Mouse (Mus musculus): ENCODE measurements around the gene Ndel1.

Gene Ndel1

DNA sequence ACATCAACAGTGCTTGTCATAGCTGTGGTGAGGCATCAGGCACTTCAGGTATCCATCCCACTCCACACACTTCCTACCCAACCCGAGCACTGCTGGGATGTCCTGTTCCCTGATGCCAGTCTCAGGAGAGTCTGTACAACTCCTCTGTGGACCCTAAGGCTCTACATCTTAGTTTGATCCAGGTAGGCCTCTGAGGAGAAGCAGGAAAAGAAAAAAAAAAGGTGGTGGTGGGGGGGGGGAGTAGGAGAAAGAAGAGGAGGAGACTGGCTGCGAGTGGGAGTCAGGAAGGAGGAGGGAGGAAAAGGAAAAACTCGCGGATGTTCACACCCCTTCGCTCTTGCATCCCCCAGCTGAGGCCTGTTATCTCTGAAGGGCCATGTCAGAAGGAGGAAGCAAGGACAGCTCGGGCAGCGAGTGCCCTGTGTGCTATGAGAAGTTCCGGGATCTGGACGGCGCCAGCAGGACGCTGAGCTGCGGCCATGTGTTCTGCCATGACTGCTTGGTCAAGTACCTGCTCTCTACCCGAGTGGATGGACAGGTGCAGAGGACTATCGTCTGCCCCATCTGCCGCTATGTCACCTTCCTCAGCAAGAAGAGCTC, 20.7 kb upstream of the Ndel1 start:
- CTCF ChIA-PET, result no interaction called here

- CTCF ChIA-PET, result no interaction called here
Measured at GRCm38 (mm10) chr11:68891823-68892222, 20.2 kb upstream of the Ndel1 start.

- CTCF ChIA-PET, result no interaction called here
Measured at GRCm38 (mm10) chr11:68890625-68891024, 19.0 kb upstream of the Ndel1 start.

- CTCF ChIA-PET, result no interaction called here
Measured at GRCm38 (mm10) chr11:68888653-68889052, 17.0 kb upstream of the Ndel1 start.

DNA sequence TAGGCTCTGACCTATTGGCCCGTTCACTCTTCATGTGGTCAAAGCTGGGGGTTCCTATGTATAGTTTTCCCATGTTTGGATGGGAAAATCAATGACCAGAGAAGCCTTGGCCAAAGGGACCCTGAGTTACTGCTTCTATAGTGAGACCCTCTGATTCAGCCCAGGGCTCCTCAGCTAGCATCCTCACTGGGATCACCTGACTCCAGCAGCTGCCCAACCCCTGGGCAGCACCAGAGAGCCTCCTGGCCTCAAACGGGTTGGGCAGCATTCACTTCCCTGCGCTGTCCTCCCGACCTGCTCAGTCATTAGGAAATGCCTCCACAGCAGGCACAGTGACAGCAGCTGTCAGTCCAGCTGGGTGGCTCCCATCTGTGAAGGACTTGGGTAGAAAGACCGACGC, 16.6 kb upstream of the Ndel1 start, which contains the start of gene Rnf222:
TSS of gene Rnf222 (plus strand) at position 301 of the 400 bp plus-strand sequence.
- CTCF ChIA-PET, result no interaction called here

- CTCF ChIA-PET, result no interaction called here
Measured at GRCm38 (mm10) chr11:68886091-68886490, 14.4 kb upstream of the Ndel1 start.

GRCm38 (mm10) chr11:68884368-68884767, 12.7 kb upstream of the Ndel1 start:
- CTCF ChIA-PET, result no interaction called here

GRCm38 (mm10) chr11:68883843-68884242, 12.2 kb upstream of the Ndel1 start:
- CTCF ChIA-PET, result interaction anchor here (0.5 to 0.6 kb wide), 2 partner anchors 657 to 754 kb away, joined by 4 to 5 read pairs; no protein-coding TSS in a partner anchor

DNA sequence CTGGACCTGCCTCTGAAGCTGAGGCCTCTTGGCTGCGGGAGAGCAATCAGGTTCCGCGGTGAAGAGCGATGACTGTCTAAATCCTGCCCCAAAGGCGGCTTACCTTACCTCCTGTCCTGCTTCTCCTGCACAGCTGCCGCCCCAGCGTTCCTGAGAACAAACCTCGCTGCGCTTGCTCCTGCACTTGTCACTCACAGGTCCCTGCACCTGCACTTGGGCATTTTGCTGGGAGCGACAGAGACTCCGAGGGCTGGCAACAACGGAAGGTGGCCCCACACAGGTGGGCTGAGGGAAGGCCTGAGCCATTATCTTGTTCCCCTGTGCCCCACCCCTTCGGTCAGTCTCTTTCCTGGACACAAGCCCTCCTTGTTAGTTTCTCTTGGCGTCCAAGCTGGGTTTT, 10.4 kb upstream of the Ndel1 start:
- CTCF ChIA-PET, result no interaction called here

- CTCF ChIA-PET, result interaction anchor here (0.7 kb wide), 1 partner anchor 110 kb away, joined by 3 read pairs; no protein-coding TSS in a partner anchor
Measured at GRCm38 (mm10) chr11:68878811-68879210, 7.2 kb upstream of the Ndel1 start.

GRCm38 (mm10) chr11:68874841-68875240, 3.2 kb upstream of the Ndel1 start:
- CTCF ChIA-PET, result interaction anchor here (0.6 to 0.7 kb wide), 3 partner anchors 16 to 1715 kb away, joined by 3 to 11 read pairs (median 5); no protein-coding TSS in a partner anchor

DNA sequence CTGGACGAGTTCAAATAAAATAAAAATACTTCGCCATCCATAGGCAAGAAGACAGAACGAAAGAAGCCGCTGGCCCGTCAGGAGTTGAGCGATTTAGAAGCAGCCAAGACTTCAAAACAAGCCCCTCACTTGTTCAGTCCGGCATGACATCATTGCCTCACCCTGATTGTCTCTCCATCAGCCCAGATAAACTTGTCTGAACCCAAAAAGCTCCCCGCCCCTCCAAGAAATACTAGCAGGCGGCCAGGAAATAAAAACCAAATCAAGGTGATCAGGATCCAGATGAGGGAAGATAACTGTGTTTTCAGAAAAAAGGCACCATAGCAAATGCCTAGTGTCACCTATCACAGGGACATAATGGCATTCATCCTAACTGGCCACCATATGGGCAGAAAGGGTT, 381 bp downstream of the Ndel1 start:
- CTCF ChIA-PET, result no interaction called here

- CTCF ChIA-PET, result no interaction called here
Measured at GRCm38 (mm10) chr11:68864544-68865189, 7.0 kb downstream of the Ndel1 start.

DNA sequence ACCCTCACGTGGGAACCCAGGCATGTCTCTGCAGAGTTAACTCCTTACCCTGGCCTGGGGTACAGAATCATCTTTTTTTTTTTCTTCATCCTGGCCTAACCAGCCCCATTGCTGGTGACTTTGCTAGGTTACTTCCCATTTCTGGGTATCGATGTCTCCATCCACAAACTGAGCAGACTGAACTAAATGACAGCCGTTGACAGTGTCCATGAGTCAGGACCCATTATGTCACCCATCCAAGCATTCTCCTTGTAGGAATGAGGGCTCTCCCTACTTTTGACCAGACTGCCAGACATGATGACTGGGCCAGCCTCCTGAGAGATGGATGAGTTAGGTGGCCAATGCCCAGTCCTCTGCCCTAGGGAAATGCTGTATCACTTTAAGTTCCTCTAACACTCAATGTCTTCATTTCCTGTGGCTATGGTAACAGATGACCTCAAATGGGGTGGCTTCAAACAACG, 8.0 kb downstream of the Ndel1 start:
- CTCF ChIA-PET, result no interaction called here

GRCm38 (mm10) chr11:68862260-68862659, 9.4 kb downstream of the Ndel1 start:
- CTCF ChIA-PET, result no interaction called here

- CTCF ChIA-PET, result no interaction called here
Measured at GRCm38 (mm10) chr11:68859943-68860593, 11.6 kb downstream of the Ndel1 start.

GRCm38 (mm10) chr11:68857329-68857728, 14.3 kb downstream of the Ndel1 start:
- CTCF ChIA-PET, result no interaction called here

DNA sequence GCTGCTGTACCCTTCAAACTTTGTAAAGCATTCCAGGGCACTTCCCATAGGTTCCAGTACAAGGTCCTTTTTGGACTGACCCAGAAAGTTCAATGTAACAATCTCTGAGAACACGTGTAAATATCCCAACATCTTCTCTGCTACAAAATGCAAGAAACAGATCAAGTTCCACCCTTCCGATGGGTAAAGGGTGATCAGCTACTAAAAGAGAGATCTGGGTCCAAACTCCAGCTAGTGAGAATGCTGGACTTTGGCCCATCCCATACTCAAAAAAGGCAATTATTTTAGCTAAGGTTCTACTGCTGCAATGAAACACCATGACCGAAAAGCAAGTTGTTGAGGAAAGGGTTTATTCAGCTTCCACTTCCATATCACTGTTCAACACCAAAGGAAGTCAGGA, 17.0 kb downstream of the Ndel1 start:
- CTCF ChIA-PET, result no interaction called here

DNA sequence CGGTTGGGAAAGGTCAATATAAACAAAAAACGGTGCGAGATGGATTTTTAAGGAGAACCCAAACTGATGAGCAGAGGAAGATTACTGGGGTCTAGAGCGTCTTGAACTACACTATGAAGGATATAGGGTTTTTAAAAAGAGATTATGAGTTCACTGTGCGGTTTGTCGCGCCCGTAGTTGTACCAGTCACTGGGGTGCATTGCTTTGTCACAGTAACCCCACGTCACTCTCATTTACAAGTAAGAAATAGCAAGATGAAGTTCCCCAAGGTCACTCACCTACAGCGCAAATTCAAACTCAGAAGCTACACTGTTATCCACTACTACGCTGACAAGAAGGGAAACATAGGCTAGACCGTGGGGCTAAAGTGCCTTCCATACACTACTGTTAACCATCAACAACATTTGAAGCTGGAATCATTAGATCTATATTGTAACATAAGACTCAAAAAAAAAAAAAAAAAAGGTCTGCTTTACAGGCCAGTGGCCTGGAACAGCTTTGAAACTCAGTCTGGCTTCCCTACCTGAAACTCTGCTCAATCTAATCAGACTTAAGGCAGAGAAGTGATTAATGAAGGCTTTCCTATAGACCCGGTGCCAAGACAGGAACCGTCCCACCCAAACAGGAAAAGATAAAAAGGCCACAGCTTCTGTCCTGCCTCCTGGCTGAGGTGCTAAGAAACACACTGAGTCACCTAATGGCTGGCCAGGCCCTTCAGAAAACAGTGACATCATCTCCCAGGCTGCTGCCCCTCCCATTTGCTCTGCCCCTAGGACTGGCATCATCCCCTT, 17.9 kb downstream of the Ndel1 start:
- CTCF ChIA-PET, result no interaction called here

GRCm38 (mm10) chr11:68852932-68853409, 18.7 kb downstream of the Ndel1 start:
- CTCF ChIA-PET, result no interaction called here

DNA sequence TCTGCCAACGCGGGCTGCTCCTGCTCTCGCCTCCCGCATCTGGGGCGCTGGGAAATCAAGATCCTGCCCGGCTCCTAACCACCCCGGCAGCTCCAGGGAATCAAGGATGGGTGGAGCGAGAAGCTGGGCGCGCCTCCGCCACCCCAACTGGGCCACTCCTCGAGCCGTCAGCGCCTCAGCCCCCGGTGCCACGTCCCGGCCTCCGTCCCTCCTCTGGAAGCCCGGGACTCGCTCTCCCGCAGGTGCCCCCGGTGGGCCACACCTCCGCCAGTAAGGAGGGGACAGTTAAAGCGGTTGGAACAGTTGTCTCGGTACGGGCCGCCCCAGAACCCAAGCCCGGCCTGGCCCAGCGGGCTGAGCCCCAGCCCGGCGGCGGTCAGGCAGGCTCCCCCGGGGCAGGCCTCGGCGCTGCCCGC, 19.2 kb downstream of the Ndel1 start:
- CTCF ChIA-PET, result no interaction called here
